Mouse (Mus musculus) naive thymus-derived CD4-positive, alpha-beta T cell, adult 2 months (primary cell): ENCODE measurements around the gene Gmpr2.

ENCODE experiments used
- DNase-seq: peaks from one replicate; pipeline ENCODE4 v3.0.0-alpha.2; 2011; ENCODE audit warnings: low read depth

Gmpr2 gene

DNA sequence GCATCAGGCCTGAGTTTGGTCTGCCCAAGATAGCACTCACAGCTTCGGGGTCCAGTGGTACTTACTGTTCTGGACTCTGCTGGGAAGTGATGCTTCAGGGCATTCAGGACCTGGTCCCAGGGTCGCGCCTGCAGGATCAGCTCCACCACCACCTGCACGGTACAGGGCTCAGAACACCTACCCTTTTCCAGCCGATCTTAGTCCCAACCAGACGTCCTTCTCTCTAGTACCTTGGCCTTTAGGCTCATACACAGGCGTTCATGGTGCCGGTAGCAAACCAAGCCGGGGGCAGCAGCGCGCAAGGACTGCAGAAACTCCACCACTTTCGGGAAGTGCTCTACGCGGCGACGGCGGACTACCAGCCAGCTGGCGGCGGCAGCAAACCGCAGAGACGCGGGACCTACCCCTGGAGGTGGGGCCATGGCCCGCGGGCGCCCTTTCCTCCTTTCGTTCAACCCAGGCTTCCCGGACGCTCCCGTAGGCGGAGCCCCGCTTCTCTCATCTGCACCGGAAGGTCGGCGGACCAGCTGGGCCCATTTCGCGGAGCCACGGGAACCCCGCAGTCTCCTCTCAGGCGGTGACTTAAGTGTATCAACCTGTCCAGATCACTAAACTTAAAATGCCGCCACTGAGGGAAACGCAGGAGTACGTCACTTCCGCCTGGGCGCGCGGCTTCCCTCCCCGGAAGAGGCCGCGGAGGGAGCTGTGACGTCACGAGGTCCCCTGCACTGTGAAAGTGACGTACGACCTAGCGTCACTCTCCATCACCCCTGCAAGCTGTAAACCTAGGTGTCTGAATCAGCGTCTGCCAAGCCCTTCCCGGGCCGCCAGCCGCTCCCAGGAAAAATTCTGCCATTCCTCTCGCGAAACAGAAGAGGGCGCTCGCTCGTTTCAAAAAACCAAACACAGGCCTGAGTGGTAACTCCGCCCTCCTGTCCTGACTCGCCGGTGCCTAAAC is 9.7 kb downstream of the Gmpr2 start, which contains the start of gene Tinf2:
Tinf2 (minus strand) TSS at position 661 of the 958 bp plus-strand sequence.
- peak; percentile 98 for DNase-seq

DNA sequence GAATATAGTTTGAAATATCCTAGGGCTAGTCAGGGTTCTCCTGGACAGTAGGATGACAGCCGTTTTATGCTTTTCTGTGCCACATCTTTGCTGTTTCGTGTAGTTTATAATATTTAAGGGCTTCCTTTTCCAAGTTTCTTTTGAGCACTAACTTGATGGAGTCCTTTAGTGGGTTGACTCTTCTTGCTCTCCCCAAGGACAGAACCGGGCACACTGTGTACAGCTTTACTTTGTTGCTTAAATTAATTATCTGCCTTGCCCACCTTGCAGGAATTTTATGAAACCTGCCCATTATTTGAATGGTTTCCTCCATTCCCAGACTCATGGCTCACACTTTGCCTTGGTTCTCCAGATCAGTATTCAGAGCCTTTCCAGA is 10.4 kb downstream of the Gmpr2 start:
- DNase-seq, result no peak

DNA sequence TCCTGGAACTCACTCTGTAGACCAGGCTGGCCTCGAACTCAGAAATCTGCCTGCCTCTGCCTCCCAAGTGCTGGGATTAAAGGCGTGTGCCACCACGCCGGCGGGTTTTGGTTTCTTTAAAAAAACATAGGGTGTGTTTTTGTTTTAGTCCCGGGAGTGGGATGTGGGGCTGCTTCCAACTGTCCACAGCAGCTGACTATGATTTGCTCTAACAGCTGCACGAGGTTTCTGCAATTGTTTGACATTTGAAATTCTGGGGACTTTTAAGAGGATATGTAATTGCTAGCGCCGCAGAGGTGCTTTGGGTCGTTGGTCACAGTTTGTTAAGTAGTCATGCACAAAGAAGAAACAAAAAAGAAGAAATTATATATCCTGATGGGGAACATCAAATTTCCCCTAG is 17.7 kb downstream of the Gmpr2 start:
- DNase-seq, result no peak

DNA sequence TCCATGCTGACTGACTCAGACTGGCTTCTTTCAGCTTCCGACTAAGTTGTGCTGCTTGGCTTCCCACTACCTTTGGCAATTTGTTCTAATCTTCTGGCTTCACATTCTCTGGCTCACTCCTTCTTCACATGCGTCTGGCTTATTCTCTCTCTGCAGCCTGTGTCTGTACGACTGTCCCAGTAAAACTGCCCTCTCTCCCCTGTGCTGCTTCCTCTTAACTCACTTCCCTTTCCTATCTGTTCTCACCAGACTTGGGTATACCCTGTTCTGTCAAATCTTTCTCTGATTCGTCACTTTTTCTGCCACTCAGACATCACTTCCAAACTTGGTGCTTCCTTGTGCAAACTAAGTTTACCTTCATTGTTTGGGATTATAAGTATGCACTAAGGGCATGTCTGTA is 25.5 kb downstream of the Gmpr2 start:
- no peak for DNase-seq

DNA sequence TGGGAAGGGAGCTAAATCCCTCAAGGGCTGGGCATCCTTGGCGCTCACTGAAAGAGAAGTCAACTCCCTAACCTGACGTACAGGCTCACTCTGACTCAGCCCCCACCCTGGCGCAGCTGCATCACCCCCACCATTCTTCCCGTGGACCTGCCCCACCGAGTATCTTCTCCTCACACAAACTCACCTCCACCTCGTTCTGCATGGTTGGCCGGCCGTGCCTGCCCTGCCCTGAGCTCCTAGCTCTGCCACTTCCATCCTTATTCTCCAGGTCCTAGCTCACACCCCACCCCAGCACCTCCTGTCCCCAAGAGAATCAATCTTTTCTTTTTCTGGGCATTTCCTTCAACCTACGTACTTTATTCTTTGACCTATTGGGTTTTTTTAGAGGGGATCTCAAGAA is 29.4 kb downstream of the Gmpr2 start:
- DNase-seq, result no peak

DNA sequence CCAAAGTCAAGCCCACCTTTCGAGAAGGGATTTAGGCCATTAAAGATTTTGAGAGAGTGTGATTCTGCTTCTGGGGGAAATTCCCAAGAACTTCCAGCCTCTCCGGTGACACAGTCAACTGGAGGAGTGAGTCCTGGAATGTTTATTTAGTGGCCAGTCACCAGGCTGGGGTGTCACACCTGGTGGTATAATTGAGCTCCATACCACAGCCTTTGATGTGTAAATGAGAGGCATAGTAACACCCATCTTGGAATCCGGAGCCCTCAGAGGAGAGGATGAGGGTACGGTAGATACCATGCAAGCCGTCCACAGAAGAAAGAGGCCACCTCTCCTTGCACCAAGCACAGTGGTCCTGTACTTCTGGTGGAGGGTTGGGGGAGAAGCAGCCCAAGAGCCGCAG is 31.0 kb downstream of the Gmpr2 start:
- no peak for DNase-seq

DNA sequence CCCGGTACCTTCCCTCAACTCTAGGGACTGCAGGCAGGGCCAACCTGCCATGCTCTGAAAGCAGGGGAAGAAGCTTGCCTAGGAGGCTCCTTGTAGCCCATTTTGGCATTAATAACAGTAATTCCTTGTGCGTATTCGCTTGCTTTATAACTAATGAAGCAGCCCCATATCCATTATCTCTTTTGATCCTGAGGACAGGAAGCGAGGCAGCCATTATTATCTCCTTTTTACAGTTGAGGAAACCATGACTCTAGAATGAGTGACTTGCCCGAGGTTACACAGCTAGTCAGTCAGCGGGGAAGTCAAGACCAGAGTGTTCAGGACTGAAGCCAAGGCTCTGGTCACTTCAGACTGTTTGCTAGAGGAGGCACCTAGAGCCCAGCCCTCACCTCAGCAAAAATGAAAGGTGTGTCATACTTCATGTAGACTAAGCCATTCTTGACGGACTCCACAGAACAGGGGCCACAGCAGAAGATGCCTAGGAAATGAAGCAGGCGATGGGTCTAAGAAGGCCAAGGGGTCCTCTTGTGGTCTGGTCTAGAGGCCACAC is 34.4 kb downstream of the Gmpr2 start:
- DNase-seq, result no peak

DNA sequence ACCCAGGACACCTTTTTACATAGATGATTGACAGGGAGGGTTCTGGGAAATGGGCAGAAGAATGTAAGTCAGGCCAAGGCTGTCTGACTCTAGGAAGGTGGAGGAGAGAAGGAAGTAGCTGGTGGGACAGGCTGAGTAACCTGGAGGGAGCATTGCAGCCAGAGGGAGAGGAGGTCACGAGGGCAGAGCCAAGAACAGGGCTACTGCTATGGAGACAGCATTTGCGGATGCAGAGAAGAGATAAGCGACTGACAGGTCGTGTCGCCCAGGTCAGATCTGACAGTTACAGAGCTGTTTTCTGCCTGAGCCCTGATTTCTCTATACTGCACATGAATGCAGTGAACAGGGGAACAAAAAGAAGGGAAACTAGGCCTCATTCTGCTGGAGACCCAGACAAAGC is 35.7 kb downstream of the Gmpr2 start:
- no peak for DNase-seq

DNA sequence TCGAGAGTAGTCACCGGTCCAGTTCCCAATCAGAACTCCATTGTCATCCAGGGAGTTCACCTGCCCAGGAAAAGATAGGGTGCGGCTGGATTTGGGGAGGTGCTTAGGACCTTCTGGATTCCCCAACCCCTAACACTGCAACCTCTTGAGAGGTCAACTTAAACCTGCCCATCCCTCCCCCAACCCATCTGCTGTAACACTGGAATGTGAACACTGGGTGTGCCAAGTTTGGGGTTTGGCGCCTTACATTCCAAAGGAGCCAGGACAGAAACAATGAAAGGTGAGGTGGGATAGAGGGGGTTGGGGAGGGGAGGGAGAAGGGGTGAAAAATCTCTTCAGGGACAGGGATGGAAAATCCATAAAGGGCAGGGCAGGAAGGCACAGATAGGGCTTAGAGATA is 37.8 kb downstream of the Gmpr2 start:
- no peak for DNase-seq

DNA sequence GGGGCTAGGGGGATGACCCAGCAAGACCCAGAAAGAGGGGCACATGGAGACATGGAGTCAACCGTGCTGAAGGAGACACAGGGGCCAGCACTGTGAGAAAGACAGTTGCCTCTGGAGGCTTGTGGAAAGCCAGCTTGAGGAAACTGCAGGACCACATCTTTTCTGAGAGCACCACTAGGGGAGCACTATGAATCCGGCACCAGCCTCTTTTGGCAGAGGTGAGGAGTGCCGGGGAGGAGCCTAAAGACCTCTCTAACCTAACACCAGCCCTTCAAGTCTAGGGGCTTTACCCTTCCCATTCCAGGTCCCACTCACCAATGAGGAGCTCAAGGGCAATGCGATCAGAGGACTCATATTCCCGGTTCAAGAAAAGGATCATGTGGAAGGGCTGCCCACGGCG is 40.0 kb downstream of the Gmpr2 start:
- no peak for DNase-seq

DNA sequence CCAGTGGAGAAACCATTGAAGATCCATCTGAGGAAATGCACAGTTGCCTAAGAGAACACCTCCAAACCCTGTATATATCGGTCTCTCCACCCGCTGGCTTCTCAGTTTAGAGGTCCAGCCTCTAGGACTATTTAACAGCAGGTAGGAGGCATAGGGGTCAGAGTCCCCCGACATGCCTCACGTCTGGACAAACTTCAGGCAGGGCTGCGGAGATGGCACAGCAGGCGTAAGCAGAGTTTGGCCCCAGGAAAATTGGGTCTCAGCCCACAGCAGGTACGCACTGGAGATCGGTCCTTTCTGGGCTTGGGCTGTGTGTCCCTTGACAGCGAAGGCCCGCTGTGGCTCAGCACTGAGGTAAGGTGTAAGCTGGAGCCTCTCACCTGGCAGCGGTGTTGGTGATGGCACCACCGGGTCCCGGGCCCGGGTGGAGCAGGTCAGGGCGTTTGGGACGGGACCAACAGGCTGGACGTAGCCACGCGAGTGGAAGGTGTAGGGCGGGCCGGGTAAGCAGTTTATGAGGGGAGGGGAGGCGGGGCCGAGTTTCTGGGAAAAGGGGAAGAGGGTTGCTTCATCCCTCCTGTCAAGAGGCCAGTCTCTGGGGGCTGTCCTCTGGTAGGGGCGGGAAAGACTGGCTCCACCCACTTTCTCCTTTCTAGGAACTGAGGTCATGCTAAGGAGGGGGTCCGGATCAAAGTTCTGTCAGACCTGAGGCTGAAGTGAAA is 41.4 kb downstream of the Gmpr2 start:
- no peak for DNase-seq

DNA sequence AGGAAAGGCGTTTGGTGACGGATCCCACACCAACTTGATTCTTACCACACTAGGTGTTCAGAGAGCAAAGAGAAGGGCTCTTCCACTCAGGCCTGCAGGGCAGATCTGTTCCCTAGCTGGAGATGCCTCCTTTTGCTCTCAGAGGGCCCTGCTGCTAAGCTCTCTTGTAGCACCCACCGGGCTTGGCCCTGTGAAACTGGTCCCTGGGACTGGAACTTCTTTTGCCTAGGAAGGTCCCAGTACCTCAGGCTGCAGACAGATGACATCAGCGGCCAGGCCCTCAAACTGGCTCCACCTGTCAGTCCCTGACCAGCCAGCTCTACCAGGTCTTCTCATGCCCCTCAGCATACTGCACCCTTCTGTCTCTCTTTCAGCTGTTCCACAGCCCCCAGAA is 42.0 kb downstream of the Gmpr2 start, which contains the start of gene Tgm1:
Tgm1 (minus strand) TSS at position 198 of the 394 bp plus-strand sequence.
- DNase-seq, result no peak

DNA sequence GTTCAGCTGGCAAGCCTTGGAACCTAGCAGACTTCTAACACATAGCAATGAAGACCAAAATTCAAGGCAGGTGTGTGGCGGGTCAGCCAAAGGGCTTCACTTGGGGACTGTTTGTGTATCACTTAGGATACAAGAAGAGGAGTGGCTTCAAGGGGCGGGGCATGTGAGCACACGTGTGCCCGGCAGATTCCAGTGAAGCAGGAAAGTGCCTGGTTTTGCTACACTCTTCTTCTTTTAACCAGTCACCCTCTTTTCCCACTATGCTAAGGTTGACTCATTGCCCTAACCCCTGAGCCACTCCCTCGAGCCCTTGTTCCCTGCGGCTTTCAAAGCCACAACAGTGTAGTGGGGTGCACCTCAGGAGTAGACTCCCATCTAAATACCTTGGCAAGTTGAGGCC is 43.2 kb downstream of the Gmpr2 start:
- DNase-seq, result no peak

DNA sequence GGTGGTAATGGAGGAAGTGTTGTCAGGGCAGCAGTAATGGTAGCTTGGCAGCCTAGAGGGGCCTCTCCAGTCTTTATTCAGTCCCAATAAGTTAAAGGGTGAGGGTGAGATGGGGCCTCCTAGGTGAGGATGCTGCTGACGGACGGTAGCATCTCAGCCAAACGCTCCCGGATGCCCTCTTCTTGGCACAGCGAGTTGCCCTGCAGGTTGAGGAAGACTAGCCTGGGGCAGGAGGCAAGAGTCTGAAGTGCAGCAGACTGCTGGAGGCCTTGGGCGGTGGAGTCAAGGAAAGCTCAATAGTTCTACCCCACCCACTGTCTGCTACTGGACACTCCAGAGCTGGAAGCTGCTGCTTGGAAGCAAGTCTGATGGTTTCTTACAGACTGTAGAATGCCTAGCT is 44.5 kb downstream of the Gmpr2 start:
- DNase-seq, result no peak

DNA sequence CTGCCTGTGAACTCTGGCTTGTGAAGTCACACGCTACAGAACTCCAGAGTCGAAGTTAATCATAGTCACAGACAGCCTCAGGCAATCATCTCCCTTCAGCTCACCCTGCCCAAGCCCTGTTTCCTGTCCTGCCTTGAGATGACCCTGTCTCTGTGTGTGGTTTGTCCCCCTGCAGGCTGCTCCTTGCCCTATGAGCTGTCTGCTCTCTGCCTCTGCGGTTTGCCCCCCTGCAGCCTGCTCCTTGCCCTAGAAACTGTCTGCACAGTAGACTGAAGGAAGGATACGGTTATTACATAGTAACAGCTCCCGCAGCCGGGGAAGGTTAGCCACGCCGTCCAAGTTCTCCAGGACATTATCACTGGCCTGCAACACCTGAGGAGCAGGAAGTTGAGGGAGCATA is 45.1 kb downstream of the Gmpr2 start:
- DNase-seq, result no peak

DNA sequence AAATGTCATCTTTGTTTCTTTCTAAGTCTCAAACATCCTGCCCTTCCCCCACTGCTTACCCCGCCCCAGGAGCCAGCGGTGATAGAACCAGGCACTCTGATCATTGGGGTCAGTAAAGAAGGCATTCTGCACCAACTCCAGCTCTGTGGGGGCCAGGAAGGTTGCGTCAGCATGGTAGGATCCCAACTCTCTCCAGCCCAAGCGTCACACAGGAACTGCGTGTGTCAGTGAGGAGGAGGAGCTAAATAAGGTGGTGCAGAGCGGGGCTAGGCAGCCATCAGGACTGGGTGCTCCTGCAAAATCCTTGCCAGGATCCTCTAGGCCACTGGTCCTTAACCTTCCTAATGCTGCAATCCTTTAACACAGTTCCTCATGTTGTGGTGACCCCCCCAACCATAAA is 48.0 kb downstream of the Gmpr2 start:
- no peak for DNase-seq

DNA sequence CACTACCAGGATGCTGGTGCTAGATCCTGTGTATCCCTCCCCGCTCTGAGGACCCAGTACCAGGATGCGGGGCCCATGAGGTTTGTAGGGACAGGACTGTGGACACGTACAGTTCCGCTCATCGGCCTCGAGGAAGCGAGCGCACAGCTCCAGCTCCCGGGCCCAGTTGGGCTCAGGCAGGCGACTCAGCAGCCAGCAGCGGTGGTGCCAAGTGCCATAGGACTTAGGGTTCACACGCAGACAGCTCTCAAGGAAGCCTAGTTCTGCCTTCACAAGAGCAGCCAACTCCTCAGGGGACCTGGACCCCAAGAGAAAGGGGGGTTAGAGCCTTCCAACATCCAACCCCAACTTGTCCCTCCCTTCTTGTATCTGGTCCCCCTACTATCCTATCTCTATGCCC is 48.9 kb downstream of the Gmpr2 start:
- DNase-seq, result no peak

DNA sequence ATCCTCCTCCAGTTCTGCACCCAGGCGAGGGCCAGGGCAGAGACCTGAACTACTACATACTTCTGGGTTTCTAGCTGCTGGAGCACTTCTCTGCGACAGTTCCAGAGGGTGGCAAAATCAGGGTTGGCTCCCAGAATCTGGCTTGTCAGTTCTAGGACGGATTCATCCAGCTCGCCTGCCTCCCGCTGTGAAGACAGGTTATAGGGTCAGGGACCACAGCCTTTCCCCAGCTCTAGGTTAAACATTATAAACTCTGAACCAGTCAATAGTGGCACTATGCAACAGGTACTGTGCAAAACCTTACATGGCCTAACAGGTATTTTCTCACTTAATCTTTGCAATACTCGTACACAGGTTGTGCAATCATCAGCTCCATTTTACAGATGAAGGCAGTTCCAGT is 49.3 kb downstream of the Gmpr2 start:
- no peak for DNase-seq

DNA sequence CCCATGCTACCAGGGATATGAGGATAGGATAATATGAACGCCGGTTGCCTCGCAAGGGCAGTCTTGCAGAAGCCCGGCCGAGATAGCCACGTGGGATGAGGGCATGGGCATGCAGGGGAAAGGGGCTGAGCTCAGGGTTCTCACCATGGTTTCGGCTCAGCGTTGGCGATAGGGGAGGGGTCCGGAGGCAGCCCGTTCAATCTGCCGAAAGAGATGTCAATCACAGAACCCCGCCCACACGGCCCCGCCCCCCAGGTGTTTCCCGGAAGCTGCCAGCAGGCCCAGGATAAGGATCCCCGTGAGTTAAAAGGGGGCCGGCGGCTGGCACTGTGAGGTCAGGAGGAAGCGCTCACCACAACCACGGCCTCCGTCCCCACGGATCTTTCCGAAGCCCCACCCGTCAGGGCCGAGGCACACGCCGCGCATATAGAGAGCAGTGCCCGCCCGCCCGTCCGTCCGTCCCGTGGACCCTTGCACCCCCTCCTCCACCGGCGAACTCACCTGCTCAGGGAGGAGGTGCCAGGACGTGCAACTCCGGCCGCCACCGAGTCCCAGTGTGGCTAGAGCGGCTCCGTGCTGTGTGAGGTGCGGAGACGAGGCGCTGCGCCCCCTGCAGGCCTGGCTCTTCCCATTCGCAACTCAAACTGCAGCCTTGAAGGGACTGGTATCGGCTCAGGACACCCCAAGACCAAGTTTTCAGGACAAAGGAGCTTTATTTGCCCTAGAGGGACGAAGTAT is 50.1 kb downstream of the Gmpr2 start, which contains the start of gene Rabggta:
Rabggta (minus strand) TSS at position 564 of the 738 bp plus-strand sequence.
- peak; percentile 97 for DNase-seq

DNA sequence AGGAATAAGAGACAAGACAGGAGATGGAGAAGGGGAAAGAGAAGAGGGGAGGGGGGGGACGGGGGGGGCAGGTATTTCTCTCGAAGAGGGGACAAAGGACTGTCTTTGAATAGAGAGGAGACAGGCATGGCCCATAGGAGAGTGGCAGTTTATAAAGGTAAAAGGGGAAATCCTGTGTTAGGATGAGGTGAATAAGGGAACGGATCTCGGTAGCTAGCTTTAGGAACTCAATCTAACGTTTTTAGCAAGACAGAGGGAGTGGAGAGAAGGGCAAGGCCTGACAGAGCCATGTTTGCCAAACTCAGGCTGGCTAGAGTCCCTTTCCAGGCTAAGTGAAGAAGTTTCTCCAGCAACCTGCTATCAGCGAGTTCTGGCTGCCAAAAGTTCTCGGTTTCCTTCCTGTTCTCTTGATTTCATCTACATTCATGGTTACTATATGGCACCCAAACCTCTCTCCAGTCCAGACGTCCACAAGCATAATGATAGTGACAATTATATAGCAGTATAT is 50.8 kb downstream of the Gmpr2 start:
- DNase-seq, result no peak

DNA sequence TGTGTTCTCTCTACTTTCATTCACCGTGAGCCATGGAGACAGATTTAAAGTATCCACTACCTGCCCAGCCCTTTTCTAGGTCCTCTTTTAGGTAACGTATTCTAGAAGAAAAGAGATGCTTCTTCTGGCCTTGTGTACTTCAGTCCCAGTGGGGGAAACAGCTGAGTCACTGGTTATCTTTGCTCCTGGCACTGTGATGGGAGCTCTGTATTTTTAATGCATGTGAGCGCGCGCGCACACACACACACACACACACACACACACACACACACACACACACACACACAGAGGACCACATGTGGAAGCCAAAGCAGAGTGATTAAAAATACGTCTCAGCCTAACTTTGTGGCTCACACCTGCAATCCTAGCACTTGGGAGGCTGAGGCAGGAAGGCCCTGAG is 51.7 kb downstream of the Gmpr2 start:
- DNase-seq, result no peak

DNA sequence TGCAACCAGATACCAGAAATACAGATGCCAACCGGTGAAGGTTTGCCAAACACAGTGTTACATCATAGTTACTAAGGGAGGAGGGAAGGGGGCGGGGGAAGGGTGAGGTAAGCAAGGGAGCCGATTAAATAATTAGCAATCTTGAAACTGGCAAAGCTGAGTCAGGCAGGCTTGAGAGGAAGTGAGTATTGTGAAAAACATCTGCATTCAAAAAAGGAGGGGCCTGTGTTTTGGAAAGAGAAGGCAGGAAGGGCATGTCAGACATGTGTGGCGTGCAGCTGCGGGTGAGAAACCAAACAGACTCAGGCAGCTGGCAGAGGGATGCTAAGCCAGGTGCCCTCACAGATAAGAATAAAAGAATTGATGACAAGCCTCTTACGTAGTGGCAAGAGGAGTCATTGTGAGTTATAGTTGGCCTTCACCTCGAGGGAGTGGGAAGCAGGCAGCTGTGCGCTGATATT is 52.7 kb downstream of the Gmpr2 start:
- DNase-seq, result peak; percentile 90
